Mouse (Mus musculus) left cerebral cortex, adult 2 months (tissue): ENCODE measurements at regions not wholly inside any gene's neighbourhood (a gene's known extent, or its start where the extent isn't known, plus 50 kb on each side); places are given as distances from the start of the nearest gene placed in this dataset.

Experiments used
- DNase-seq, 2 experiments: peaks; one replicate each; pipeline ENCODE4 v3.0.0; 2021 to 2022; ENCODE audit warnings: low spot score in 2 of 2, mixed read lengths in 1 of 2; ENCODE audit errors: extremely low spot score in 1 of 2
- H3K27ac ChIP-seq: fragments of 200-600 bp; 2 replicates; pipeline ENCODE4 v1.8.1; 2022
- H3K4me3 ChIP-seq: fragments of 200-600 bp; 2 replicates; pipeline ENCODE4 v1.8.1; 2022
- CTCF ChIP-seq: fragments of 200-600 bp; IDR thresholded peaks from 2 replicates; pipeline ENCODE4 v1.8.1; 2022; ENCODE audit warnings: antibody characterized with exemption, mild to moderate bottlenecking, moderate library complexity
- intact Hi-C: fragments of 180-260 bp; cut with DNase I; formaldehyde crosslinking; loops from one replicate; pipeline ENCODE4 v1.15.1; 2025

DNA sequence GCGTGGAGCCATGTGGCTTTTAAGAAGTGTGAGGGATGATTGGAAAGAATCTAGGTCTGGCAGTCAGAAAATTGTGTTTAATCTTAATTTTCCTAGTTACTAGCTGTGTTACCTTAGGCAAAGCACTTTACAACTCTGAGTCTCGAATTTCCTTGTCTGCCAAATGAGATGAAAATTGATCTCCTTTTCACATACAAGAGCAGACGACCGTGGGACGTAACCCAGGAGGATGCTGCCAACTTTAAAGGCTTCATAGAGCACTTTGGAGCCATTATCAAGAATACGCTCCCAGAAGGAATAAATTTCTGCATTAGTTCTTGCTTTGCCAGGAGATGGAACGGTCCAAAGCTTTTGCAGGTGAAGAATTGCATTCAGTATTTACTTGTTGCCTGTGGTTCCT lies 457.6 kb downstream of the Bcl11a start:
- no peak for TF ChIP-seq CTCF

DNA sequence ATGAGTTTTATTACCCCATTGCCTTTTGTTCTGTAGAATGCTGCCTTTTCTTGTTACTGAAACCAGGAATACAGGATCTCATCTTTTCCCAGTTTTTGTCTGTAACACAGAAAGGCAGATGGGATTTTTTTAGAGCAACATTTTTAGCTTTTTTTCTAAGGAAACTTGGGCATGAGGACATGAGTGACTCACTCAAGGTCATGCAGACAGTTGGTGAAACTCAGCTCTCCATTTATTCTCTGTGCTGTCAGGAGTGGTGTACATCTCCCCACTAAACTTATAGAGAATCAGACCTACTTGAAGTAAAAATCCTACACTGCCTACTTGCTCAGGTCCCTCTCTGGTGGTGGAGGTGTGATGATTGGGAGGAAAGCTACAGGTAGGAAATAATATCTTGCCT lies 459.9 kb downstream of the Bcl11a start:
- intact Hi-C loops: no loop called here
- Histone ChIP-seq H3K27ac (no peak overlapping the region), H3K4me3 (no peak overlapping the region)
- DNase-seq: no peak
- TF ChIP-seq CTCF: no peak

More for the DNA sequence above, 457.6 kb downstream of the Bcl11a start:
- intact Hi-C loops: no loop called here
- no peak for DNase-seq
- Histone ChIP-seq H3K27ac (no peak overlapping the region), H3K4me3 (no peak overlapping the region)

DNA sequence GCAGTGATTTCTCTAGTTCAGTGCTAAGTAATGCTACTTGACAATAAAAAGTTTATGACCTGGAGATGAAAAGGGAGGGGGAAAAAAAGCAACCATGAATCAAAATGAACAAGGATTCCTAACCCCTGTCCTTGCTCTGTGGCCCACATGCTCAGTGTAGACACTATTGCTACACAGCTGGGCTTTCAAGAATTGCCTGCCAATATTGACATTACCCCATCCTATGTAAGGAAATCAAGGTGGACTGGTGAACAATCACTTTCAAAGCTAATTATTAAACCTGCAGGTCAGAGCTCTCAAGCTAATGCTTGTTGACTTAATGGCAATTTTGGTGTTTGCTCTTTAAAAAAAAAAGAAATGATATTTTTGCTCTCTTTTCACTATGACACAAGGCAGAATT lies 491.8 kb downstream of the Bcl11a start:
- no peak overlapping the region for H3K4me3 ChIP-seq
- no peak for DNase-seq
- intact Hi-C loops: no loop called here
- H3K27ac ChIP-seq: no peak overlapping the region
- TF ChIP-seq CTCF: no peak

DNA sequence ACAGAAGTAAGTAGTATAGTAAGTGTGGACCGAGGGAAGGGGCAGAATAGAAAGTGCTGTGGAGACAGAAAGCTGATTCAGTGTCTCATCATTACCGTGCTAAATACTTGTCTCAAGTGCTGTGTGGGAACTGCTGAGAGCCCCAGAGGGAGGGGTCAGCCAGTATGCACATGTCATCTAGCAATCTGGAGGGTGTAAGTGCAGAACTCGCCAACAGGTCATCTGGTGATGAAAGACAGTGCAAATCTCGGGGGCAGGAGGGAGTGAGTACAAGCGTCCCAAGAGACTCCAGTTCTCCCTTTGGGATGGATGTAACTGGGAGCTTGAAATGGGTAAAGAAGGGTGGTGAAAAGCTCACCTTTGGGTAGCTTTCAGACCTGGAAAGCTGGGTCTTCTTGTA lies 535.7 kb downstream of the Bcl11a start:
- no peak overlapping the region for H3K4me3 ChIP-seq
- no peak for TF ChIP-seq CTCF
- intact Hi-C loops: no loop called here
- DNase-seq: no peak
- H3K27ac ChIP-seq: no peak overlapping the region

DNA sequence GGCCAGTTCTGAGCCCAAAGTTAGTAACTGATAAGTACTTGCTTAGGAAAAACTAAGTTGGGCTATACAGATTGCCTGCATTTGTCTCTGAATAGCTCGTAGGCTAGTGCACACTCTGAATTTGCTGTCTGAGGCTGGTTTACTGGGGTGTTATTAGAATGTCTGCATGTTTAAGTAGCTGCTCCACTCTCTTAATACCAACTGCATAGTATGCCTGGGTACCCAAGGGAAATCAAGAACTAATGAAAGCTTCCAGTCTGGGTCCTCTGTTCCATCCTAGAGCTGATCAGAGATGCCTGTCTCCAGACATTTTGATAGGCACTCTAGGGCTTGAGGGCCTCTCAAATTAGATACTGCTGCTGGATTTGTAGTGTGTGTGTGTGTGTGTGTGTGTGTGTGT lies 537.6 kb downstream of the Bcl11a start:
- intact Hi-C loops: no loop called here
- no peak for TF ChIP-seq CTCF
- no peak for DNase-seq
- no peak overlapping the region for H3K27ac ChIP-seq
- H3K4me3 ChIP-seq: no peak overlapping the region

DNA sequence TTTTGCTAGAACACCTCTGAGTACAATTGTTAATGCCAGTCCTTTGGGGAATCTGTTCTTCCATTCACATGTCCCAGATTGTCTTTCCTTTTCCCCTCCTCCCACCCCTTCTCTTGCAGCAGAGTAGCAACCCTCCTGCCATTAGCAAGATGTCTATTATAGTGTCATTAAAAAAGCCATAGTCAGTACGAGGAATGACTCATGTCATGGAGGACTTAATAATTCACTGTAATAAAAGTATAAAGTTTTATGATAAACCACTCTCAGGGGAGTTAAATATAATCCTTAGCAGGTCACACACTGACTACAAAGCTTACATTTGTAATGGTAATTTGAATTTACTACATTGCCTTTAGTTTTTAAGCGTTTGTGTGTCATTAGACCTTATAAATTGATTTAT lies 540.7 kb downstream of the Bcl11a start:
- DNase-seq: no peak
- no peak overlapping the region for H3K4me3 ChIP-seq
- H3K27ac ChIP-seq: no peak overlapping the region
- TF ChIP-seq CTCF: no peak
- intact Hi-C loops: no loop called here

DNA sequence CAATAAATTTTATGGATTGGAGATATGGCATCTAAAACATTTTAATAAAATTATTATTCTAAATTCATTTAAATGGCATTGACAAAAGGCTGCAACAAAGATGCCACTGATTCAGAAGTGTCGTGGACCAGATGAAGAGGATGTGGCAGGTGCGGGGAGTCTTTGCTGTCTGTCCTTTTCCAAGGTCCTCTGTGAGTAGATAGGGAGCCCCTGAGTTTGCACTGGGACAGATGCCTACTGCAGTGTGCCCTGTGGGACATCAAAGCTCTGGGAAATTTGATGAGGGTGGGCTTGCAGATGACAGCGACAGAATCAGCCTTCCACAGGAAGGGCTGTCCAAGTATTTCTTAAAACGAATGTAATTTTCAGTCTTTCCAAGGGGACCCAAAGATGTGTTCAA lies 541.2 kb downstream of the Bcl11a start:
- Histone ChIP-seq H3K27ac (no peak overlapping the region), H3K4me3 (no peak overlapping the region)
- TF ChIP-seq CTCF: no peak
- intact Hi-C loops: no loop called here
- DNase-seq: no peak

DNA sequence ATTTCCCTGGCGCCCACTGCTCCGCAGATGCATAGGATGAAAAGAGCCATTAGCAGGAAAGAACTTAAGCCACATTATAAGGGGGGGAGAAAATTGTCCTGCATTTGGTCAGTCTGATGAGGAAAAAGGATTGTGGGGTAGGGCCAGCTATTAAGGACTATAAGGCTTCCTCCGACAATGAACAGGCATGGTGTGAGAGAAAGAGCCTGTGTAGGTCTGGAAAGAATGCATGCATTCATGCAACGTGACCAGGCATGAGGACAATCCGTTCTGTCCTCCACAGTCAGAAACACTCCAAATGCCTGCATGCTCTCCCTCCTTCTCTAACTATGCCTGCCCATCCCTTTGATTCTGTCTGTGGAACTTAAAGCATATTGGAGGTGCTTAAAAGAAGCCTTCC lies 550.8 kb downstream of the Bcl11a start:
- TF ChIP-seq CTCF: no peak
- no peak for DNase-seq
- no peak overlapping the region for H3K27ac ChIP-seq
- H3K4me3 ChIP-seq: no peak overlapping the region
- intact Hi-C loops: no loop called here

DNA sequence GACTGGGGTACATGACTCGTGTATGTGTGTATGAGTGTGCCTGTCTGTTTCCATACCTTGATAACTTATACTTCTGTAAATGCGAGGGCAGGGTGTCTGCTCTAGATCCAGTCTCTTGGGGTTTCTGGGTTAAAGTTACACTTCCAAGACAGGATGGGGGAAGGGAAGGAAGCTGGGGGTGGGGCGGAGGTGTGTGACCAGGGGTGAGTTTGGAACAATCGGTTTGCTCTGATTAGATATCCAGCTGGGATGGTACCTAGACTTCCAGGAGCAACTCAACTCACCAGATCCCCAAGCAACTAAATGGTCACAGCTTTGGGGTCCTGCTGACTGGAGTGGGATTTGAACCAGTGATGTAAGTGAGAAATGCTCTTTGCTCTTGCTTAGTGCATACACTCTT lies 551.6 kb downstream of the Bcl11a start:
- Histone ChIP-seq H3K27ac (no peak overlapping the region), H3K4me3 (no peak overlapping the region)
- intact Hi-C loops: no loop called here
- DNase-seq: no peak
- no peak for TF ChIP-seq CTCF

DNA sequence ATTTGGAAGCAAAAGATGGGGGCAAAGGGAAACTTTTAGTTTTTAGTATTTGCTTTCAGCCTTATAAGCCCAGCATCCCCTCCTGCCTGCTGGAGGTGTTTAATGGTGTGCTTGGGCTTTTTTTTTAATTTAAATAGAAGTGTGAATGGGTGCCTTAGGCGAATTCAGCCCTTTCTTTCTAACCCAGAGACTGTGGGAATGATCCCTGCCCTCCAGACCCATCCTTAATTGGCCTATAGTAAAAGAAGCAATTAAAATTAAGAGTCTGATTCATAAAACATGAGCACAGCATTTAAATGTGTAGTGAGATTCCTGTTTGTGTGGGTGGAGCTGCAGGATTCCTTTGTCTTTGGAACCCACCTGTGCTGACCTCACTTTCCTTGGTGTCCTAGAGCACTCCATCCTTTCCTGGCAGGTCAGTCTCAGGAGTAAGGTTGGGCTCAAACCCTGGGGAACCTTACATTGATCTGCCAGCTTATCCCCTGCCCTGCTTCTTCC lies 552.6 kb downstream of the Bcl11a start:
- Histone ChIP-seq H3K27ac (no peak overlapping the region), H3K4me3 (no peak overlapping the region)
- no peak for TF ChIP-seq CTCF
- no peak for DNase-seq
- intact Hi-C loops: loop anchor here (10.0 kb wide), 1 partner anchor 546 kb away; no protein-coding TSS in a partner anchor

DNA sequence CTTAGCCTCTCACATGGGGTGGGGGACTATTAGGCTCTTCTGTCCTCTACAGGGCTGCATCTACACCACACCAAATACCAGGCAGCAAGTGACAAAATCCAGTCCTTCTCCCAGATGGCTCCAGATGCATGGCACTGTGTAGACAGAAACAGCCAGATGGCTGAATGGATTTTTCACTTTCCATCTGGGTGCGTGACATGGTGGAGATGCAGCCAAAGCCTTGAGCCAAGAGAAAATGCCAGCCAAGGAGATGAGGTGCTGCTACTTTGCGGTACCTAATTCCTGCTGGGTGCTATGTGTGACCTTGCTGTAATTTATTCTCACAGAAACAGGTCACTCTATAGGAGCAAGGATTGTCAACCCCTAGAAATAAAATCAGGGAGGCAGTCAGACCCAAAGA lies 553.8 kb downstream of the Bcl11a start:
- intact Hi-C loops: loop anchor here (10.0 kb wide), 1 partner anchor 547 kb away; no protein-coding TSS in a partner anchor
- TF ChIP-seq CTCF: no peak
- no peak overlapping the region for H3K4me3 ChIP-seq
- H3K27ac ChIP-seq: no peak overlapping the region
- peak in 1 of 2 experiments; percentile 12 for DNase-seq

DNA sequence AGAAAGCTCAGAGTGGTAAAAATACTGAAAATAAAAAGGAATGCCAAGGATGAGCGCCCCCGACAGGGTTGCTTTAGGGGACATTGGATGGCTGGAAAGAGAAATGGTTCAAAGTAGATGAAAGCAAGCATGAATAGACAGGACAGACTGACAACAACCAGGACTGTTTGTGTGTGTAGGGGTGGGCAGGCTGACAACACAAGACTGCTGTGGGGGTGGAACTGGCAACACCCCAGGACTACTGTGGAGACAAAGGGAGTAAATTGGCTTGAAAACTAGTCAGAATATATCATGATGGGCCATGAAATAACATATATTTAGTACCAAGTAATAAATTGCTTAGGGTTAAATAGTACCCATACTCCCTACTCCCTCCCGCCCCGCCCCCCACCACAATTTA lies 558.9 kb downstream of the Bcl11a start:
- Histone ChIP-seq H3K4me3 (no peak overlapping the region), H3K27ac (no peak overlapping the region)
- intact Hi-C loops: loop anchor here (10.0 kb wide), 1 partner anchor 552 kb away; no protein-coding TSS in a partner anchor
- TF ChIP-seq CTCF: no peak
- peak in 1 of 2 experiments; percentile 12 for DNase-seq

DNA sequence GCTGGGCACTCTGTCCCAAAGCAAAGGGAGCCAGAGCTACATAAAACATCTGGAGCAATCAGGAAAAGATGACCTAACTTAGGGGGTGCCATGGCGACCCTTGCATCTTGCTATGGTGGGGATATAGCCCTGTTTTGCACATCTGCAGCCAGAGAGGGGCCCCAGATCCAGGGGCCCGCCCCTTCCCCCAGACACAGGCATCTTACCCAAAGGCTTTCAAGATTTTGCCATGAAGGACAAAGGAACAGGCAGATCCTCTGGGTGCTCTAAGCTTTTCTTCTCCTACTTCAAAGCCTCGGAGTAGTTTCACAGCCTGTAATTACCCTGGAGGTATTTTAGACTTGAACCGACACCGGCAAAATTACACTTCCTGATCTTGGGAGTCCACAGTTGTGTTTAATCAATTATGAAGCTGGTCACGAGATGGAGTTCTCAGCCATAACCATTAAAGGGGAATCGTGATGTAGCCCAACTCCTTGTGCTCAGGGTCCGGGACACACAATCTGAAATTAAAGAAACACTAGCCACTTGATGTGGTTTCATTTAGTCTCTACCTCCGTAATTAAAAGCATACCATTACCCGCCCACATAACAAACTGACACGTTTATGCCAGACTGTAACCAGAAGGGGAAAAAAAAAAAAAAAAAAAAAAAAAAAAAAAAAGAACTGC lies 565.7 kb downstream of the Bcl11a start:
- intact Hi-C loops: loop anchor here (5.0 kb wide), 1 partner anchor 176 kb away; no protein-coding TSS in a partner anchor
- Histone ChIP-seq H3K27ac (no peak overlapping the region), H3K4me3 (no peak overlapping the region)
- no peak for TF ChIP-seq CTCF
- DNase-seq: no peak
